ENCODE assay signal across 20 mouse cellular contexts in the genomic region with DNA sequence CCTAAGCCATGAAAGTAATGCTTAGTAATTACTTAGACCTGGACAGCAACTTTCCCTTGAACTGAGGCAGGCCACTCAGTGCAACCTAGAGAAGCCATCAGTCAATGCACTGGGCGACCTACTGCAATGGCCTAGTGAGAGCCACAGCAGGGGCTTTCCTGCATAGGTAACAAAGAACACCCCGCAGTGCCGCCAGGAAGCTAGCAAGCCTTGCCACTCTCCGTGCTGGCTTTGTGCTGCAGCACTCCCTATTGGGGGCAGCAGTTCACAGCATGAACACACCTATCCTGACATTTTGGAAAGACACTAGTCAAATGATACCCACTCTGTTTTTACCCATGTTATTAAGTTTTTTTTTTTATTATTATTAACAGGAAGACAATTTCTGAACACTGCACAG. TPM values are rescaled to one million over a fixed set of nuclear protein-coding genes. Genes with fewer than 3 reads are reported as not detected.
DNase-seq lines count a peak whose midpoint lies in the region; TF ChIP-seq lines count a peak whose summit lies in the region.
"Had no signal": no experiment of that assay in that cellular context is flagged by ENCODE, and none has a peak within 500 bp of the region (broad histone marks: within the 10 kb centered on the region; RNA-seq: fewer than 3 reads in every experiment).

No protein-coding gene starts in this region.

- no peak for DNase-seq in layer of hippocampus, adult 2 months (ENCODE audit: low spot score in 2 of 2)
- DNase-seq in layer of hippocampus, adult 11-12 months (ENCODE audit: low spot score): no peak
- peak; percentile 35 for DNase-seq in R1 (ENCODE audit: low read depth, low spot score)
- peak; percentile 61 for DNase-seq in thymus, postnatal 14 days
- no peak for DNase-seq in cerebellum, adult 11-12 months
- no peak for DNase-seq in urinary bladder, postnatal 4 days (ENCODE audit: low spot score in 2 of 2)
- DNase-seq in frontal cortex, postnatal 14 days (ENCODE audit: low spot score in 2 of 2): no peak
- DNase-seq: adrenal gland, postnatal 10 days; cerebellum, adult 18-20 months; cerebellum, postnatal 14 days; embryo, embryonic 11 days; gastrocnemius, postnatal 36 days; heart, adult 18-20 months; heart, postnatal 14 days had no signal

- no peak overlapping the region for H3K4me3 ChIP-seq in layer of hippocampus, adult 2 months
- H3K4me3 ChIP-seq: embryonic facial prominence, embryonic 15.5 days; erythroblast, embryonic 14.5 days; forebrain, embryonic 10.5 days; heart, embryonic 10.5 days; hindbrain, embryonic 13.5 days had no signal

- no peak overlapping the region for H3K27ac ChIP-seq in layer of hippocampus, adult 2 months
- H3K27ac ChIP-seq: embryonic facial prominence, embryonic 15.5 days; forebrain, embryonic 10.5 days; heart, embryonic 10.5 days; hindbrain, embryonic 13.5 days; hindbrain, postnatal 0 days had no signal

- TF ChIP-seq CTCF in layer of hippocampus, adult 2 months (conservative IDR thresholded peaks at IDR 0.05): peak; percentile 20

RNA-seq across cellular contexts. Expression of gene Slc35d1, which starts 15.9 kb away (rescaled TPM):
- 10 to 100 TPM; 11.4 to 12.2 TPM for total RNA-seq in layer of hippocampus, adult 2 months (2021)

Comparison
In these comparisons a context has a peak if more than half of its experiments do, and no peak if none do; other contexts are left out.
1. DNase-seq: peak in R1 (single experiment) and thymus, postnatal 14 days (single experiment); none in layer of hippocampus, adult 2 months (0 of 2), layer of hippocampus, adult 11-12 months (single experiment), cerebellum, adult 11-12 months (single experiment), urinary bladder, postnatal 4 days (0 of 2) and frontal cortex, postnatal 14 days (0 of 2).